Mouse (Mus musculus) forebrain, postnatal 0 days (tissue): ENCODE results near the gene Cyp4a10. TPM values are rescaled to one million over a fixed set of nuclear protein-coding genes. Genes with fewer than 3 reads are reported as not detected.
"Not testable (repeated sequence)": the region's sequence is repeated elsewhere in the genome, so short reads cannot be mapped to it uniquely, and the experiment has no call there.

Experiments used
- ATAC-seq: fragments of 200-750 bp; cut with Nextera tagmentation; 2 replicates; pipeline ENCODE4 v1.8.0; 2017; ENCODE audit warnings: mild to moderate bottlenecking, moderate library complexity
- DNase-seq: peaks from one replicate; pipeline ENCODE4 v3.0.0-alpha.2; 2015
- H3K27ac ChIP-seq: fragments of 300-500 bp; sonication (generic); 2 replicates; pipeline ENCODE4 v1.5.1; 2014; ENCODE audit warnings: low read depth, mild to moderate bottlenecking, antibody characterized with exemption, low read length, moderate library complexity, mixed read lengths
- H3K27me3 ChIP-seq: fragments of 300-500 bp; sonication (generic); 2 replicates; pipeline ENCODE4 v1.6.1; 2014; ENCODE audit warnings: mild to moderate bottlenecking, low read length, mixed read lengths; ENCODE audit not compliant: insufficient read depth
- H3K36me3 ChIP-seq: fragments of 300-500 bp; sonication (generic); 2 replicates; pipeline ENCODE4 v1.6.1; 2014; ENCODE audit warnings: mild to moderate bottlenecking, moderate library complexity; ENCODE audit not compliant: insufficient read depth
- H3K4me1 ChIP-seq: fragments of 300-500 bp; sonication (generic); 2 replicates; pipeline ENCODE4 v1.6.1; 2014; ENCODE audit warnings: antibody characterized with exemption; ENCODE audit not compliant: insufficient read depth
- H3K4me2 ChIP-seq: fragments of 300-500 bp; sonication (generic); 2 replicates; pipeline ENCODE4 v1.6.1; 2014; ENCODE audit warnings: low read depth, mild to moderate bottlenecking, moderate library complexity
- H3K4me3 ChIP-seq: fragments of 300-500 bp; sonication (generic); 2 replicates; pipeline ENCODE4 v1.5.1; 2014; ENCODE audit warnings: low read depth, low read length, mixed read lengths
- H3K9ac ChIP-seq: fragments of 300-500 bp; sonication (generic); 2 replicates; pipeline ENCODE4 v1.6.1; 2014; ENCODE audit warnings: mild to moderate bottlenecking
- H3K9me3 ChIP-seq: fragments of 300-500 bp; sonication (generic); 2 replicates; pipeline ENCODE4 v1.6.1; 2016; ENCODE audit warnings: low read length
- CTCF ChIP-seq: sonication (generic); IDR thresholded peaks from 2 replicates; pipeline ENCODE4 v1.5.1; 2016; ENCODE audit warnings: antibody characterized with exemption, control low read depth, low read depth
- WGBS: fragments of 180-500 bp; shearing (Covaris S2); extraction: QIAGEN DNeasy Blood & Tissue Kit; methylation state at CpG from one replicate; pipeline ENCODE4 v1.1.7; 2014; 5-methylcytosine and 5-hydroxymethylcytosine counted together
- polyA plus RNA-seq: library from polyadenylated mRNA; unstranded; fragments of >200 nt; fragmentation: Nextera tagmentation; extraction: Ambion mirVana; gene quantifications from 2 replicates; pipeline ENCODE4 v1.2.1, GENCODE M21; 2015
- total RNA-seq: library from RNA; depleted of rRNA; stranded (reverse); fragments of >200 nt; gene quantifications from 2 replicates; pipeline ENCODE4 v1.2.3, GENCODE M21; 2014

Cyp4a10 gene
- total and polyA plus RNA-seq, 2 experiments from 2014 or later, result not detected

DNA sequence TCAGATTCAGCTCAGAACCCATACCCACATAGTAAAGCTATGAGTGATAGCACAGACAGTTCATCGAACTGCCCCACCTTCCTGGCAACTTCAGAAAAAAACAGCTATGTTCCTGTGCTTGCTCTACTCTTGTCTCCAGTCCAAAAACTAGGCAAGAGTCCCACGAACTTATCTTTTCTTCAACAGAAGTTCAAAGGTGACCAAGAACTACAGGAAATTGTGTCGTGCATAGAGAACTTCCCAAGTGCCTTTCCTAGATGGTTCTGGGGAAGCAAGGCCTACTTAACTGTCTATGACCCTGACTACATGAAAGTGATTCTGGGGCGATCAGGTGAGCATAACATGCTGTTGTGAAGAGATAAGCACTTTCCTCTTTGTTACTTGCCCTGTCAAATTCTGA, 1.4 kb downstream of the Cyp4a10 start:
- 77% methylated on average over 4 of the region's 4 CpGs for WGBS
- no peak overlapping the region for H3K27ac ChIP-seq
- no peak overlapping the region for H3K9ac ChIP-seq
- no peaks in the 10 kb centered on the region for H3K36me3 ChIP-seq
- TF ChIP-seq CTCF, result no peak
- no peak overlapping the region for H3K4me3 ChIP-seq
- H3K4me1 ChIP-seq, result no peaks in the 10 kb centered on the region
- ATAC-seq (no peak), DNase-seq (no peak)
- no peaks in the 10 kb centered on the region for H3K9me3 ChIP-seq
- H3K27me3 ChIP-seq, result no peaks in the 10 kb centered on the region
- no peak overlapping the region for H3K4me2 ChIP-seq

GRCm38 (mm10) chr4:115521766-115522165, 3.7 kb downstream of the Cyp4a10 start:
- no peak for ATAC-seq
- WGBS, result 98% methylated on average over 2 of the region's 2 CpGs
- H3K9me3 ChIP-seq, result no peaks in the 10 kb centered on the region

GRCm38 (mm10) chr4:115545101-115545500, 27.0 kb downstream of the Cyp4a10 start:
- no peak overlapping the region for H3K27ac ChIP-seq
- no peaks in the 10 kb centered on the region for H3K27me3 ChIP-seq
- no peak for DNase-seq
- H3K9ac ChIP-seq, result no peak overlapping the region
- H3K4me3 ChIP-seq, result no peak overlapping the region
- no peaks in the 10 kb centered on the region for H3K36me3 ChIP-seq
- 46% methylated on average over 1 of the region's 1 CpGs for WGBS
- H3K4me1 ChIP-seq, result no peaks in the 10 kb centered on the region
- no peaks in the 10 kb centered on the region for H3K9me3 ChIP-seq
- ATAC-seq, result no peak
- H3K4me2 ChIP-seq, result no peak overlapping the region
- TF ChIP-seq CTCF, result no peak

More at GRCm38 (mm10) chr4:115521766-115522165, 3.7 kb downstream of the Cyp4a10 start:
- Histone ChIP-seq H3K4me2 (no peak overlapping the region), H3K27ac (no peak overlapping the region), H3K9ac (no peak overlapping the region), H3K4me1 (no peaks in the 10 kb centered on the region), H3K36me3 (no peaks in the 10 kb centered on the region), H3K27me3 (no peaks in the 10 kb centered on the region), H3K4me3 (no peak overlapping the region)
- TF ChIP-seq CTCF, result no peak
- DNase-seq, result no peak

- no peak overlapping the region for H3K9ac ChIP-seq
- no peaks in the 10 kb centered on the region for H3K27me3 ChIP-seq
- H3K4me3 ChIP-seq, result no peak overlapping the region
- H3K4me2 ChIP-seq, result no peak overlapping the region
- DNase-seq (no peak), ATAC-seq (no peak)
- no peak for TF ChIP-seq CTCF
- H3K27ac ChIP-seq, result no peak overlapping the region
- H3K4me1 ChIP-seq, result no peaks in the 10 kb centered on the region
- WGBS, result 88% methylated on average over 2 of the region's 2 CpGs
- H3K9me3 ChIP-seq, result no peaks in the 10 kb centered on the region
- H3K36me3 ChIP-seq, result no peaks in the 10 kb centered on the region
Measured at GRCm38 (mm10) chr4:115546141-115546828, 28.2 kb downstream of the Cyp4a10 start.

DNA sequence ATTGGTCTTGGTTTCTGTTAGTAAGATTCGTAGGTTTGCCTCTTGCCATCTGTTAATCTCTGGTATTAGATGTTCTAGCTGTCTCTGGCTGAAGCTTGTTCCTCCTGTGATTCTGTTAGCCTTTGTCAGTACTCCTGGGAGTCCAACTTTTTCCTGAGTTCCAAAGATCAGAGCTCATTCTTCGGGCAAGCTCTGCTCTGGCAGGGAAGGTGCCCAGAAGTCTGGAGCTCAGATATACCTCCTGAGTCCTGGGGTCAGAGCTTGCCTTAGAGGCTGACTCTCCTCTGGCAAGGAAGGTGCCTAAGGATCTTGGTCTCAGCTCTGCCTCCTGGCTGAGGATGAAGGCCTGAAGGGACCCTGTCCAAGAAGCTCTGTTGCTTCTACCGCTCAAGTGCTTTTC, 34.7 kb downstream of the Cyp4a10 start:
- no peaks in the 10 kb centered on the region for H3K27me3 ChIP-seq
- H3K4me3 ChIP-seq, result no peak overlapping the region
- H3K4me1 ChIP-seq, result no peaks in the 10 kb centered on the region
- H3K27ac ChIP-seq, result no peak overlapping the region
- no peaks in the 10 kb centered on the region for H3K36me3 ChIP-seq
- no peaks in the 10 kb centered on the region for H3K9me3 ChIP-seq
- WGBS, result 88% methylated on average over 3 of the region's 3 CpGs
- no peak for TF ChIP-seq CTCF
- no peak overlapping the region for H3K4me2 ChIP-seq
- no peak for DNase-seq
- H3K9ac ChIP-seq, result no peak overlapping the region
- ATAC-seq, result no peak

DNA sequence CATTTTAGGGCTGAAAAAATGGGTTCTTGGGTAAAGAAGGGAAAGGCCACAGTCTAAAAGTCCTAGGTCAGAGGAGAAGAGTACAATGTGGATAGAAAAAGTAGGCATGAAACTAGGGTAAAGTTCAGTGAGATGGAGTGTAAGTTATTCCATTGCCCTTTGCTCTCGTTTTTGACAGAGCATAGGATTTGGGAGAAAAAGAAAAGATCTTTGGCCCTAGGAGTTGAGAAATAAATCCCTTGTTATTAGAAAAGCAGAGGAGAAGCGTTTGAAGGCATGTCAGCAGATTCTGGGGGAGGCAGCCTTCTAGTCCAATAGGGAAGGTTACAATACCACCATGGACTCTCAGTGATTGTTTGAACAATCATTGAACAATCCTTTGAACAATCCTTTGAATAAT, 37.4 kb downstream of the Cyp4a10 start:
- Histone ChIP-seq H3K4me3 (no peak overlapping the region), H3K9ac (no peak overlapping the region), H3K9me3 (no peaks in the 10 kb centered on the region), H3K4me2 (no peak overlapping the region), H3K27ac (no peak overlapping the region), H3K27me3 (no peaks in the 10 kb centered on the region), H3K4me1 (no peaks in the 10 kb centered on the region), H3K36me3 (no peaks in the 10 kb centered on the region)
- WGBS, result 50% methylated on average over 2 of the region's 2 CpGs
- TF ChIP-seq CTCF, result no peak
- DNase-seq, result no peak
- ATAC-seq, result no peak

DNA sequence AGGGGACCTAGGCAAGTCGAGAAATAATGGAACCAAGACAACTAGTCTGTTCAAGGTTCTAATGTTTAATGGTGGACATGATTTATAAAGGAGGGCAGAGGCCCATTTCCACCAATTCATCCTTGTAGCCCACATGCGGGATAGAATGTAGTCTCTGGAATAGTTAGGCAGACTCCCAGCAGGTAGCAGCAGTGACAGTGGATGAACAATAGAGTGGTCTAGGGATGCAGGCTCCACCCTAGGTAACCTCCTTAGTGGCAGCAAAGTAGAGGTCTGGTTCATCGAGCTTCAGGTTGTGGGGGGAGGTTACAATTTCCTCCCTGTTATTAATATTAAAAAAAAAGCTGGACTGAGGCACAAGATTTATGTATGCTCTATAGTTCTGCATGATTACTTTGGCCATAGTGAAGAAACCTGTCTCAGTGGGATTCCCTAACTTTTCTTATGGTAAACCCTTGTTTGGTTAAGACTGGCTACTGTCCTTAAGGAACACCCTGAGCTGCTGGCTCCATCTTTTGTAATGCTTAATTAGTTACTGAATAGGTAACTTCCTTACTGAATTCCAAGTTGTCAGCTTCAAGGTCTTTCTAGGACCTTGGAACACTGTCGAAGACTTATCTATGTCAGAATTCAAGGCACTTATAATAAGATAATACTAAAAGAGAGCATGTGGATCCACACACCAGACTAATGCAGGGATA, 39.9 kb downstream of the Cyp4a10 start:
- Histone ChIP-seq H3K4me3 (no peak overlapping the region), H3K9me3 (no peaks in the 10 kb centered on the region), H3K4me1 (no peaks in the 10 kb centered on the region), H3K4me2 (no peak overlapping the region), H3K27ac (no peak overlapping the region), H3K27me3 (no peaks in the 10 kb centered on the region), H3K36me3 (no peaks in the 10 kb centered on the region), H3K9ac (no peak overlapping the region)
- DNase-seq (no peak), ATAC-seq (no peak)
- TF ChIP-seq CTCF, result no peak
- WGBS, result 54% methylated on average over 4 of the region's 4 CpGs

DNA sequence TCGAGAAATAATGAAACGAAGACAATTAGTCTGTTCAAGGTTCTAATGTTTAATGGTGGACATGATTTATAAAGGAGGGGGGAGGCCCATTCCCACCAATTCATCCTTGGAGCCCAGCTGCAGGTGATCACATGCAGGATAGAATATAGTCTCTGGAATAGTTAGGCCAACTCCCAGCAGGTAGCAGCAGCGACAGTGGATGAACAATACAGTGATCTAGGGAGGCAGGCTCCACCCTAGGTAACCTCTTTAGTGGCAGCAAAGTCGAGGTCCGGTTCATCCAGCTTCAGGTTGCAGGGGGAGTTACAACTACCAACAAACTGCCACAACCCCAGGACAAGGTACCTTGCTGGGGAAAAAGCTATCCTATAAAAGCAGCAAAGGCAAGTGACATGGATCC, 43.2 kb downstream of the Cyp4a10 start:
- H3K36me3 ChIP-seq, H3K4me2 ChIP-seq, H3K27ac ChIP-seq, H3K4me1 ChIP-seq, DNase-seq, H3K9me3 ChIP-seq, H3K9ac ChIP-seq, H3K4me3 ChIP-seq, H3K27me3 ChIP-seq, ATAC-seq: not testable (repeated sequence)
- WGBS, result 52% methylated on average over 5 of the region's 5 CpGs
